Mouse (Mus musculus) heart, embryonic 14.5 days (tissue): ENCODE measurements at regions not wholly inside any gene's neighbourhood (a gene's known extent, or its start where the extent isn't known, plus 50 kb on each side); places are given as distances from the start of the nearest gene placed in this dataset.

Experiments used
- ATAC-seq: fragments of 200-750 bp; cut with Nextera tagmentation; 2 replicates; pipeline ENCODE4 v1.8.0; 2017; ENCODE audit warnings: low read depth, moderate TSS enrichment; ENCODE audit not compliant: insufficient number of reproducible peaks, insufficient read depth, low FRiP score
- H3K27ac ChIP-seq, 2 experiments: fragments of 200-500 bp in 1 of 2; fragments of 300-500 bp in 1 of 2; sonication (generic) in 1 of 2; replicated peaks in 1 of 2; 2 replicates each; pipeline ENCODE4 v1.5.1; 2012 to 2014; ENCODE audit warnings: low read depth in 2 of 2, low read length in 2 of 2, control low read depth in 1 of 2, mild to moderate bottlenecking in 1 of 2, mixed read lengths in 1 of 2; ENCODE audit not compliant: control insufficient read depth in 1 of 2, insufficient read depth in 1 of 2
- H3K27me3 ChIP-seq: fragments of 300-500 bp; sonication (generic); 2 replicates; pipeline ENCODE4 v1.6.1; 2014; ENCODE audit warnings: mild to moderate bottlenecking, low read length, control low read depth; ENCODE audit not compliant: control insufficient read depth, insufficient read depth
- H3K36me3 ChIP-seq: fragments of 300-500 bp; sonication (generic); 2 replicates; pipeline ENCODE4 v1.6.1; 2014; ENCODE audit warnings: mild to moderate bottlenecking, control low read depth, low read length, mixed read lengths; ENCODE audit not compliant: control insufficient read depth, insufficient read depth
- H3K4me1 ChIP-seq, 2 experiments: fragments of 200-500 bp in 1 of 2; fragments of 300-500 bp in 1 of 2; sonication (generic) in 1 of 2; 2 replicates each; pipeline ENCODE4 v1.6.1; 2012 to 2014; ENCODE audit warnings: low read length in 2 of 2, control low read depth in 1 of 2, mixed read lengths in 1 of 2; ENCODE audit not compliant: control insufficient read depth in 2 of 2, insufficient read depth in 2 of 2
- H3K4me2 ChIP-seq: fragments of 300-500 bp; sonication (generic); 2 replicates; pipeline ENCODE4 v1.6.1; 2014; ENCODE audit warnings: mild to moderate bottlenecking, low read length
- H3K4me3 ChIP-seq, 2 experiments: fragments of 200-500 bp in 1 of 2; fragments of 300-500 bp in 1 of 2; sonication (generic) in 1 of 2; 2 replicates each; pipeline ENCODE4 v1.5.1; 2012 to 2014; ENCODE audit warnings: low read length in 2 of 2, mild to moderate bottlenecking in 2 of 2, control low read depth in 1 of 2, low read depth in 1 of 2, moderate library complexity in 1 of 2; ENCODE audit not compliant: control insufficient read depth in 1 of 2, insufficient read depth in 1 of 2
- H3K9ac ChIP-seq: fragments of 300-500 bp; sonication (generic); 2 replicates; pipeline ENCODE4 v1.6.1; 2014; ENCODE audit warnings: mild to moderate bottlenecking, low read length
- H3K9me3 ChIP-seq: fragments of 300-500 bp; sonication (generic); 2 replicates; pipeline ENCODE4 v1.6.1; 2016; ENCODE audit warnings: low read length, control low read depth; ENCODE audit not compliant: control insufficient read depth
- WGBS: fragments of 180-500 bp; shearing (Covaris S2); extraction: QIAGEN DNeasy Blood & Tissue Kit; methylation state at CpG from one replicate; pipeline ENCODE4 v1.1.7; 2014; 5-methylcytosine and 5-hydroxymethylcytosine counted together

- no peaks in the 10 kb centered on the region; a peak in 2 of 4 replicates for H3K4me1 ChIP-seq
- no peak overlapping the region for H3K9ac ChIP-seq
- no peaks in the 10 kb centered on the region for H3K27me3 ChIP-seq
- 0 out of 2 replicates have a peak, but pooled peaks have one; percentile 64 for ATAC-seq
- no peak overlapping the region for H3K4me3 ChIP-seq
- H3K4me2 ChIP-seq, result no peak overlapping the region
- H3K27ac ChIP-seq, result no peak overlapping the region
- no peaks in the 10 kb centered on the region for H3K9me3 ChIP-seq
- H3K36me3 ChIP-seq, result no peaks in the 10 kb centered on the region
- WGBS, result 27% methylated on average over 5 of the region's 5 CpGs
Measured at GRCm38 (mm10) chr8:8421713-8422112, 239.3 kb downstream of the Efnb2 start.

DNA sequence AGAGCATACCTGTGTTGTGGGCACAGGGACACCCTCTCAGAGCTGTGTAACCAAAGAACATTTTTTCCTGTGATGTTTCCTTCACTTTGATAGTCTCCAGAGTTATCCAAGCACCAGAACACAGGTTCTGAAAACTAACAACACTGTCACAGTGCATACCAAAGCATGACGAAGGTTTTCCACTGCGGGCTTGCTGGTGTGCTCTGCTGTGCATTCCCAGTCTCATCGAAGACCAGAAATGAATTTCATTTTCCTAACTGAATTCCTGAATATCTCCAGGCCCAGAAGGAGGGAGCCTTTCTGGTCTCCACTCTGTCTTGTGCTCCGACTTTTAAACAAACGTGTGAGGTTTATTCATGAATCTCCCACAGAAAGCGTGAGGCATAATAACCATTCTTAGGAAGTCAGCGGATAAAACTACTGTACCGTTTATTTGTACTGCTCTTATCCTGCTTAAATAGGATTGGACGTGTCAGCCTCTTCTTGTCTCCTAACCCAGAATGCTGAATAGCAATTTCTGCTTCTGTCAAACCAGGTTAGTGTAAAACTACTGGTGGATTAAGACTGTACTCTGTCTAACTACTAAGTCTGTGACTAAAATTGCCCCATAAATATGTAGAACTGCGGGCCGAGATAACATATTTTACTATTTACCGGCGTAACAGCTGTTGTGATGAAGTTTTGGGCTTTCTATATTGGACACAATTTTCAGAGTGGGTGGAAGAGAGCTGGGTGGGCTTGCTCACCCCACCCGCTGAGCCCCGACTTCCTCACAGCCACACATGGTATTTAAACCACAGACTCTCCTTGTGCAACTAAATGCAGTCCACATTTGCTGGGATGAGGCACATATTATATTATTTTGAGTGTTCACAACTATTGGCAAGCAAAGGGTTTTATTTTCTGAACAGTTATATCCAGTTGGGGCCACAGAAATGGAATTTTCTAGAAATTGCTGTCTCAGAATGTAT, 241.4 kb downstream of the Efnb2 start:
- Histone ChIP-seq H3K27ac (no peak overlapping the region), H3K4me3 (no peak overlapping the region), H3K9me3 (no peaks in the 10 kb centered on the region), H3K9ac (no peak overlapping the region), H3K36me3 (no peaks in the 10 kb centered on the region), H3K4me1 (peaks cover 0 to 2% of the 10 kb centered on the region in 2 experiments; a peak in 2 of 4 replicates), H3K27me3 (no peaks in the 10 kb centered on the region), H3K4me2 (no peak overlapping the region)
- WGBS, result 72% methylated on average over 15 of the region's 15 CpGs
- ATAC-seq, result no peak

DNA sequence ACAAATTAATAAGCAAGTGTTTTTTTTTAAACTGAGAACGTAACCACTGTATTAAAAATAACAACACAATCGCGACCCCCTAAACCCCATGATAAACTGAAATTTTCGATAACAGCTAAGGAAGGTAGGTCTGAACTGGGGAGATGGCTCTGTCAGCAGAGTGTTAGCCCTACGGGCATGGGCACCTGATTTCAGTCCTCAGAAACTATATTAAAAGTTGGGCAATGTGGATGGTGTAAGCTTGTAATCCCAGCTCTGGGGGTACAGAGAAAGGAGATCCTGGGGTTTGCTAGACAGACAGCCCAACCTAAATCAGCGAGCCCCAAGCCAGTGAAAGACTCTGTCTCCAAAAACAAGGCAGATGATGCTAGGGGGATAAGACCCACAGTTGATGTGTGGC, 242.1 kb downstream of the Efnb2 start:
- no peak overlapping the region for H3K4me3 ChIP-seq
- no peaks in the 10 kb centered on the region for H3K36me3 ChIP-seq
- no peaks in the 10 kb centered on the region for H3K9me3 ChIP-seq
- H3K9ac ChIP-seq, result no peak overlapping the region
- peaks cover 0 to 2% of the 10 kb centered on the region in 2 experiments; a peak in 2 of 4 replicates for H3K4me1 ChIP-seq
- WGBS, result 91% methylated on average over 6 of the region's 6 CpGs
- H3K27ac ChIP-seq, result no peak overlapping the region
- H3K4me2 ChIP-seq, result no peak overlapping the region
- no peak for ATAC-seq
- no peaks in the 10 kb centered on the region for H3K27me3 ChIP-seq

DNA sequence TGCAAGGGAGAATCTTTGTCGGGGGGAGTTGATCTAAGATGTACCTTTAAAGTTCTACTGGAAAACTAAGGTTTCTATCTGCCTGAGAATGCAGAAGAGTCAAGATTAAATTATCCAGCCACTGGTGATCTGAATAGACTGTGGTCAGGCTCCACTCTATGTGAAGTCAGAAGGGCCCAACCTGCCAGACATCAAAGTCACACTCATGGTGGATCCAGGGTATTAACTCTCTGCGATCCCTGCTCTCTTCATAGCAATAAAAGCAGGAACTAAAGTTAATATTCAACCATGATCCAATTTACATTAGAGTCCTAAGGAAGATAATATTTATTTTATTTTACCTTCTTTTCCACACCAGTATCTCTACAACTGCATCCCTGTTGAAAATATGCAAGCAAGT, 242.5 kb downstream of the Efnb2 start:
- no peak for ATAC-seq
- Histone ChIP-seq H3K36me3 (no peaks in the 10 kb centered on the region), H3K27ac (no peak overlapping the region), H3K4me3 (no peak overlapping the region), H3K9me3 (no peaks in the 10 kb centered on the region), H3K27me3 (no peaks in the 10 kb centered on the region), H3K4me2 (no peak overlapping the region), H3K9ac (no peak overlapping the region), H3K4me1 (peaks cover 0 to 2% of the 10 kb centered on the region in 2 experiments; a peak in 2 of 4 replicates)
- 86% methylated on average over 2 of the region's 2 CpGs for WGBS

GRCm38 (mm10) chr8:8416092-8416701, 244.8 kb downstream of the Efnb2 start:
- Histone ChIP-seq H3K4me2 (no peak overlapping the region), H3K36me3 (no peaks in the 10 kb centered on the region), H3K27ac (no peak overlapping the region), H3K4me1 (peaks cover 0 to 2% of the 10 kb centered on the region in 2 experiments; a peak in 1 of 4 replicates), H3K9ac (no peak overlapping the region), H3K4me3 (no peak overlapping the region), H3K9me3 (no peaks in the 10 kb centered on the region), H3K27me3 (no peaks in the 10 kb centered on the region)
- no peak for ATAC-seq
- WGBS, result 45% methylated on average over 10 of the region's 10 CpGs

- no peaks in the 10 kb centered on the region for H3K9me3 ChIP-seq
- no peaks in the 10 kb centered on the region for H3K36me3 ChIP-seq
- no peak overlapping the region for H3K4me3 ChIP-seq
- ATAC-seq, result peak; percentile 50; the same call in 1 of the 2 replicates
- no peak overlapping the region for H3K9ac ChIP-seq
- no peak overlapping the region for H3K4me2 ChIP-seq
- no peak overlapping the region; a peak in 1 of 4 replicates for H3K27ac ChIP-seq
- WGBS, result 61% methylated on average over 3 of the region's 3 CpGs
- no peaks in the 10 kb centered on the region; a peak in 1 of 4 replicates for H3K4me1 ChIP-seq
- H3K27me3 ChIP-seq, result no peaks in the 10 kb centered on the region
Measured at GRCm38 (mm10) chr8:8407357-8407756, 253.7 kb downstream of the Efnb2 start.

- H3K9me3 ChIP-seq, result no peaks in the 10 kb centered on the region
- H3K9ac ChIP-seq, result no peak overlapping the region
- no peak overlapping the region for H3K4me3 ChIP-seq
- no peaks in the 10 kb centered on the region; a peak in 1 of 4 replicates for H3K4me1 ChIP-seq
- no peak overlapping the region for H3K4me2 ChIP-seq
- WGBS, result 94% methylated on average over 3 of the region's 3 CpGs
- H3K27ac ChIP-seq, result no peak overlapping the region
- no peaks in the 10 kb centered on the region for H3K27me3 ChIP-seq
- ATAC-seq, result no peak
- no peaks in the 10 kb centered on the region for H3K36me3 ChIP-seq
Measured at GRCm38 (mm10) chr8:8403410-8403809, 257.6 kb downstream of the Efnb2 start.
